Mouse (Mus musculus): ENCODE measurements around the gene Lamtor3. TPM values are rescaled to one million over a fixed set of nuclear protein-coding genes. Genes with fewer than 3 reads are reported as not detected.
"Not testable (repeated sequence)": the region's sequence is repeated elsewhere in the genome, so short reads cannot be mapped to it uniquely, and the experiment has no call there.

Gene Lamtor3
- polyA plus RNA-seq, 1 experiment from 2014 or later, result 114 TPM

DNA sequence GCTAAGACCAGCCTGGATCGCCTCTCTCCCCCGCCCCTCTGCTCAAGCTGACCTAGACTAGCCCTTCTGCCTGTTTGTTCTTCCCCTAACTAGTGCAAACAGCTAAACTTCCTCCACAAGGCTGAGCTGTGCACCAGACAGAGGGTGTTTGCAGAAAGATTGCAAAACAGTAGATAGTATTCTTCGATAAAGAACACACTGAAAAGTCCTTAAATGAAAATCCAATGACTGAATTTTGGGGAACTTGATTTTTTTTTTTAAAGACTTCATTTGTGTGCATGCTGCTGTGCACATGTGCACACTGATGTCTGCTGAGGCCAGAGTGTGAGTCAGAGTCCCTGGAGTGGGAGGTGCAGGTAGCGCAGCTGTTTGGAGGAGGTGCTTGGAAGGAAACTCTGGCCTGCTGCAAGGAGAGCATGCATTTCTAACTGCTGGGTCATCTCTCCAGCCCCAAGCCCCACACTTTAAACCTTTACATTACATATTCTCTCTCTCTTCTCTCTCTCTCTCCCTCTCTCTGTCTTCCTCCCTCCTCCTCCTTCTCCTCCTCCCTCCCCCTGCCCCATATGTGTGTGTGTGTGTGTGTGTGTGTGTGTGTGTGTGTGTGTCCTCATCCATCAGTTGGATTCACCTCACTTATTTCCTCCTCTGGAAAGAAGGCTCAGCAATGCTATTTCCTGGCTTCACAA is 34.1 kb downstream of the Lamtor3 start:
- 49% methylated on average over 4 of the region's 4 CpGs for WGBS
- H3K27ac ChIP-seq, result peak overlapping the region; percentile 40; the same call in 1 of the 2 replicates
- H3K4me1 ChIP-seq, result peaks cover 22% of the 10 kb centered on the region
- H3K9ac ChIP-seq, result 0 out of 2 replicates have a peak overlapping the region, but pooled peaks have one; percentile 0
- H3K4me3 ChIP-seq, result no peak overlapping the region
- H3K9me3 ChIP-seq, result no peaks in the 10 kb centered on the region
- no peak overlapping the region for H3K4me2 ChIP-seq (replicated peaks)
- no peaks in the 10 kb centered on the region for H3K36me3 ChIP-seq
- H3K27me3 ChIP-seq, result no peaks in the 10 kb centered on the region
- peak; percentile 75; the same call in 1 of the 2 replicates for ATAC-seq (ENCODE audit: low FRiP score, low read depth)

DNA sequence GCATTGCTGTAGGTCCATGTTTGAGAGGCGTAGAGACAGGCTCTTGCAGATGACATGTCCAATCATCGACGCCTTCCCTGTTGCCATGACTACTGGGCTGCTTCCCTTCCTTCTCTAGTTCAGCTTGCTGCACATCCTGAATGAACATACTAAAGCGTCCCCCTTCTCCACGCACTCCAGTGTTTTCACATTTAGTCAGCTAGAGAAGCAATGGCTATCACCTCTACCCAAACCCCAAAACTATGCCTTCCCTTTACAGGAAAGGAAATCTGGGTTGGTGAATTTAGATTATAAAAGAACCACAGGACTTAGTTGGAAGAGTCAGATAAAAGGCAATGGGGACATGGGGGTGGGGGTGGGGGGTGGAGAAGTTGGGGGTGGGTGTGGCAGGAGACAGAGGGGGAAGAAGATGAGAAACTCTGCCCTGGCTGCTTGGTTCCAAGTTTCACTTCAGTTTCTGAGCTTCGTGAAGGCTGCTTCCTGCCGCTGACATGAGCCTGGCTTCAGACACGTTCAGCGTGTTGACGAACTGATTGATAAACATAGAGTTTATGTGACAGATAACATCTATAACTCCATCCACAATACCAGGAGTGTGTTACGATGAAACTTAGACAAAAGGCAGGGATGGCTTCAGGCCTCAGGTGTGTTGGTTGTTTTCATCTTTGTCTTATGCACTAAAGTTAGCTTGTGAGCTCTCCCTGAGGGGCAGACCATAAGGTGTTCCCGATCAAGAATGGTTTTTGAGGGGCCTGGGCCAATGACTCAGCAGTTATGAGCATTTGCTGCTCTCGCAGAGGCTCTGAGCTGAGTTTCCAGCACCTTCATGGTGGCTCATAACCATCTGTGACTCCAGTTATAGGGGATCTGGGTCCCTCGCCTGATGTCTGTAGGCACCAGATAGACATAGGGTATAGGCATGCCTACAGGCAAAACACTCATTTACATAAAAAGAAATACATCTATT is 34.9 kb downstream of the Lamtor3 start:
- WGBS, result 66% methylated on average over 14 of the region's 14 CpGs
- Histone ChIP-seq H3K27ac (peak overlapping the region; percentile 40; the same call in 1 of the 2 replicates), H3K27me3 (no peaks in the 10 kb centered on the region), H3K9me3 (no peaks in the 10 kb centered on the region), H3K9ac (no peak overlapping the region), H3K4me1 (peaks cover 22% of the 10 kb centered on the region), H3K36me3 (no peaks in the 10 kb centered on the region), H3K4me2 (replicated peaks) (no peak overlapping the region), H3K4me3 (no peak overlapping the region)
- peak; percentile 52; the same call in 1 of the 2 replicates for ATAC-seq (ENCODE audit: low FRiP score, low read depth)

DNA sequence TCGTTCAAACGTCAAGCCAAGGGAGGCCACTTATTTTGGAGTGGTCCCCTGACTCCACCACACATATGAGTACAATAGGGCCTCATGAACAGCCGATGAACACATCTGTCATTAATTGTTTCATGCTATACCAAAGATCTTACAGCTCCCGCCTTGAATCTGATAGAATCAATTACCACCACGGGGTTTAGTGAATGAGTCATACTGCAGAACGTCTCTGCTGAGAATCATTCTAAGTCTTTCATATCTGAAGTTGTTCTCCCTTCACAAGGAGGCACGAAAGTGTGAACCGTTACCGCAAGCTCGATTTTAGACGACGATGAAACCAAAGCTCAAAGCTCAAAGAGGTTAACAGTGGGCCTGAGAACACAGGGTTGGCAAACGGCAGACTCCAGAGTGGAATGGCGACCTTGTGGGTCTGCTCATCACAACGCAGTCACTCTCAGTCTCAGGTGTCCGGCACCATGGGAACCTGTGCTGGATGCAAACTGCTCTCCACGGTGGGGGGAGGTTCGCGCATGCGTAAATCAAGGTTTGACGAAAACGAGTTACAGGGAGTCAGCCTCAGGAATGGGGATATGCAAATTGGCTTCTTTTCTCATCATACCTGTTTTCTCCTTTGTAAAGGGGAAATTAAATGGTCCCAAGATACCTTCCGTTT is 36.1 kb downstream of the Lamtor3 start:
- no peak for ATAC-seq (ENCODE audit: low FRiP score, low read depth)
- Histone ChIP-seq H3K27me3 (no peaks in the 10 kb centered on the region), H3K9me3 (no peaks in the 10 kb centered on the region), H3K4me1 (peaks cover 22% of the 10 kb centered on the region), H3K9ac (no peak overlapping the region), H3K4me2 (replicated peaks) (no peak overlapping the region), H3K36me3 (no peaks in the 10 kb centered on the region), H3K27ac (no peak overlapping the region), H3K4me3 (no peak overlapping the region)
- WGBS, result 58% methylated on average over 23 of the region's 23 CpGs

DNA sequence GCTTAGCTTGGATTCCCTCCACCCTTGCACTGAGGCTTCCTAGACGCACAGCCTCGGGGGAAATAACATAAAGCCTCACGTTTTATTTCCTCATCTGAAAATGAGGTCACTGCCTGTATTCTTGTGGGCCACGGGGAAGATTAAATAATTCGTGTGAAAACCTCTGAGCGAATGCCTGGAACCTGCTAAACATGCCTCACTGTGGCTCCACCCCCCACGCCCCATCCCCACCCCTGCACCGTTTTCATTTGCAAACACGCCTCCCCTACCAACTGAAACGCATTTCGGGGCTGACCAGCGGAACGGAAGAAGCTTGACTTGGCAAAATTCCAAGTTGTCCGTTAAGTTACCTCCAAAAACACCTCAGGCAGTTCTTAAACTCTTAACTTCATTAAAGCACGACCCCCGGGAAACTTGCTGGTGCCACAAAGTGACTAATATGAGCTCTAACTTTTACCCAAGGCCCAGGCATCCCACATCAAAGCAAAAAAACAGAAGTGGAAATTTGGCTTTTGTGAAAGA is 37.3 kb downstream of the Lamtor3 start:
- Histone ChIP-seq H3K9ac (no peak overlapping the region), H3K27ac (no peak overlapping the region), H3K9me3 (no peaks in the 10 kb centered on the region), H3K36me3 (no peaks in the 10 kb centered on the region), H3K4me1 (peaks cover 22% of the 10 kb centered on the region), H3K4me3 (peak overlapping the region; percentile 22), H3K27me3 (no peaks in the 10 kb centered on the region), H3K4me2 (replicated peaks) (peak overlapping the region; percentile 57)
- ATAC-seq (ENCODE audit: low FRiP score, low read depth), result 0 out of 2 replicates have a peak, but pooled peaks have one; percentile 22
- 10% methylated on average over 16 of the region's 16 CpGs for WGBS

DNA sequence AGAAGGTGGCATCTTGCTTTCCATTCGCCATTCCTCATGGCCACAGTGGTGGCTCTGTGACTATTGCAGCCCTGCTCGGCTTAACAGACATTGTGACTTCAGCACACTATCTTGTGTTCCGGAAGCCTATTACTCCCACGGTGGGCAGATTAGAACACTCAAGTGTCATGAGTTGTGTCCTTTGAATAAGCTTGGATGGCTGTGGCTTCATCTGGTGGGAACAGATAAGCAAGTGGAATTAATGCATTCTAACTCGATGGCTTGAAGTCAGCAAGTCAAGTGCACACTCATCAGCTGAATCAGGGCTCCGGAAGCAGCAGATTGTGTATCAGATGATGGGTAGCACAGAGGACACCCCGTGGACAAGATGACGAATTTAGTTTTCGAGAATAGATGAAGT is 39.6 kb downstream of the Lamtor3 start:
- peaks cover 10% of the 10 kb centered on the region; the same call in 1 of the 2 replicates for H3K4me1 ChIP-seq
- H3K9ac ChIP-seq, result no peak overlapping the region
- no peak overlapping the region for H3K4me3 ChIP-seq
- no peak for ATAC-seq (ENCODE audit: low FRiP score, low read depth)
- H3K27me3 ChIP-seq, result no peaks in the 10 kb centered on the region
- WGBS, result 94% methylated on average over 9 of the region's 9 CpGs
- H3K36me3 ChIP-seq, result no peaks in the 10 kb centered on the region
- H3K9me3 ChIP-seq, result no peaks in the 10 kb centered on the region
- no peak overlapping the region for H3K4me2 ChIP-seq (replicated peaks)
- H3K27ac ChIP-seq, result no peak overlapping the region

DNA sequence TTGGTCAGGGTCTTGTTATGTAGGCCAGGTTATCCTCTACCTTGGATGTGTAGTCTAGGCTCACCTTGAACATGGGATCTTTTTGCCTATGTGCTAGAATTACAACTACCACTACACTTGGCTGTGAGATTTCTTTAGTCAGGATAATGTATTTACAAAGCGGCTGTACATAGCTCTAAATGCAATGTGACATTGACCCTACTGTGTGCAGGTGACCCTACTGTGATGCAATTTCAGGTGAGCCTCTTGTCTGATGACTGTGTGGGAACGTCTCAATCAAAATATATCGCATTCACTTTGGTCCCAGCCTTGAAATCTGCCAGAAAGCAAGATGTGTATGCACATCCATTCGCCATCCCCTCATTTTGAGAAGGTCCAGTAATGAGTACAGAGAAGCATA is 40.0 kb downstream of the Lamtor3 start:
- H3K27me3 ChIP-seq, result no peaks in the 10 kb centered on the region
- 91% methylated on average over 4 of the region's 4 CpGs for WGBS
- H3K4me3 ChIP-seq, result no peak overlapping the region
- H3K36me3 ChIP-seq, result no peaks in the 10 kb centered on the region
- H3K4me2 ChIP-seq (replicated peaks), result no peak overlapping the region
- H3K27ac ChIP-seq, result no peak overlapping the region
- 0 out of 2 replicates have a peak, but pooled peaks cover 8% of the 10 kb centered on the region for H3K4me1 ChIP-seq
- H3K9ac ChIP-seq, result no peak overlapping the region
- ATAC-seq (ENCODE audit: low FRiP score, low read depth), result no peak
- H3K9me3 ChIP-seq, result no peaks in the 10 kb centered on the region

DNA sequence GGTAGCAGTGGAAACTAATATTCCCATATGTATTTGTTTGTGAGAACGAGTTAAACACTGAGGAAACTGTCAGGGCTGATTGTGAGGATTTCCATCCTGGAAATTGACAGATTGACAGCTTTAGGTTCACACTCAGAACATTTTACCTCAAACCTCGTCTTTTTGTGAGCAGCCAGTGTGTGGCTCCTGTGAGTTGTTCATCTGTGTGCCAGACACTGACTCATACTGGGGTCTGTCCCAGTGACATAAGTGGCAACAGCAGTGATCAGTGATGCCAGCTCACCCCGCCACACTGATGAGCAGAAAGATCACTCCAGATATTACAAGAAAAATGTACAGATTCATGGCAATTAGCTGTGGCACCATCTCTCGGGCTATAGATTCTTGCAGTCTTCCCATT is 41.1 kb downstream of the Lamtor3 start:
- Histone ChIP-seq H3K4me3 (no peak overlapping the region), H3K4me1 (0 out of 2 replicates have a peak, but pooled peaks cover 2% of the 10 kb centered on the region), H3K9ac (no peak overlapping the region), H3K4me2 (replicated peaks) (no peak overlapping the region), H3K27me3 (no peaks in the 10 kb centered on the region), H3K27ac (no peak overlapping the region), H3K36me3 (no peaks in the 10 kb centered on the region), H3K9me3 (no peaks in the 10 kb centered on the region)
- 79% methylated on average over 4 of the region's 4 CpGs for WGBS
- no peak for ATAC-seq (ENCODE audit: low FRiP score, low read depth)

DNA sequence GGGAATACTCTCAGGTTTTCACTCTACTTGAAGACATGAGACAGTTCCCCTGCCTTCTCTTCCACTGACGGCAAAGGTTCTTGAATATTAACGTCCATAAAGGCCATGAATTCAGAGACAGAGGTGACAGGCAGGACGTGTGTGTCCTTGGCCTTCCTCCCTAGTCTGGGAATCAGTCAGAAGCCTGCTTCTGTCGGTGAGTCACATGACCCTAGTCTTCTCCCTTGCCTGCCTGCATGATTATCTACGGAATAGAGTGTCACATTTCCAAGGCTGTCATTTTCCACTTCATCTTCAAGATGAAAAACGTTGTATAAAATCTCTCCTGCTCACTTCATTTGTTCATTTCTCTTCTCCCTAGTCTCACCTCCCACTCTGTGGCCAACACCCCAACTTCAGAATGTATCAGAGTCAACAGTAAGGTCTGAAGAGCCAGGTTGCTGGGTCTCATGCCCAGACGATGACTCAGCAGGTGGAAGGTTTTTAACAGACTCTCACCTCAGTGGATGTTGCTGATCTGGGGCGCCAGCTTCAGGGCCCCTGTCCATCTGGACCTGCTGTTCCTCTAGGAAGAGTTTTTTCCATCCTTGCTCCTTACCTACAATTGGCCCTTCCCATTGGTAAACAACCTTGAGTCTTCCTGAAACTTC is 43.6 kb downstream of the Lamtor3 start:
- Histone ChIP-seq H3K4me1 (no peaks in the 10 kb centered on the region), H3K4me2 (replicated peaks) (no peak overlapping the region), H3K9ac (no peak overlapping the region), H3K27me3 (no peaks in the 10 kb centered on the region), H3K4me3 (no peak overlapping the region), H3K36me3 (no peaks in the 10 kb centered on the region), H3K27ac (no peak overlapping the region), H3K9me3 (no peaks in the 10 kb centered on the region)
- ATAC-seq (ENCODE audit: low FRiP score, low read depth), result no peak
- 63% methylated on average over 8 of the region's 8 CpGs for WGBS

DNA sequence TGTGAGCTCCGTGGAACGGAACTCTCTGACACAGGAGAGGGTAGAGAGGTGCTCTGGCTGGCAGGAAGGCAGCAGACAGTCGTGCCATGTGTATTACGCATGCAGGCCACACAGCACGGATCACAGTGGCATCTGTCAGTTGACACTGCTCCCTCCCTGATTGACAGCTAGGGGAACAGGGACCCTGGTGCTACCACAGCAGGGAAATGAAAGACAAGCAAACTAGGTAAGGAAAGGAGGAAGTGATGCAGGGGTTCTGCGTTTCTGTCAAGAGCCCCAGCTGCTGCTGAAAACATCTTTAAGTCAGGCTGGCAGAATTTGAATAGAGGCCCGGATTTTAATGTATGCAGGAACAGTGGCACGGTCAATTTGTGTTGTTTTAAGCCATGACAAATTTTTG is 45.2 kb downstream of the Lamtor3 start:
- Histone ChIP-seq H3K9me3 (no peaks in the 10 kb centered on the region), H3K4me2 (replicated peaks) (no peak overlapping the region), H3K4me1 (no peaks in the 10 kb centered on the region), H3K9ac (no peak overlapping the region), H3K27me3 (no peaks in the 10 kb centered on the region), H3K27ac (no peak overlapping the region), H3K36me3 (no peaks in the 10 kb centered on the region), H3K4me3 (no peak overlapping the region)
- 74% methylated on average over 8 of the region's 8 CpGs for WGBS
- no peak for ATAC-seq (ENCODE audit: low FRiP score, low read depth)

DNA sequence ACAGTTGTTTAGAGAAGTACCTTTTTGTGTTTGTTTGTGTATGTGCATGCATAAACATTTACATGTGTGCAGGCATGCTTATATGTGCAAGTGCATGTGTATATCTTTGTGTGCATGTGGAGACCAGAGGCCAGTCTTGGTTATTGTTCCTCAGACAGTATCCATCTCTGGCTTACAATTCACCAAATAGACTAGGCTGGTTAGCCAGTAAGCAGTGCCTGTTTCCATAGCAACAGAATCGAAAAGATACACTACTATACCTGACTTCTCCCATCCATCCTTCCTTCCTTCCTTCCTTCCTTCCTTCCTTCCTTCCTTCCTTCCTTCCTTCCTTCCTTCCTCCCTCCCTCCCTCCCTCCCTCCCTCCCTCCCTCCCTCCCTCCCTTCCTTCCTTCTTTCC is 45.7 kb downstream of the Lamtor3 start:
- not testable (repeated sequence) for H3K4me3 ChIP-seq; H3K27ac ChIP-seq; H3K4me1 ChIP-seq; H3K36me3 ChIP-seq; ATAC-seq (ENCODE audit: low FRiP score, low read depth); H3K27me3 ChIP-seq; H3K9me3 ChIP-seq; H3K9ac ChIP-seq; H3K4me2 ChIP-seq (replicated peaks)
- 61% methylated on average over 1 of the region's 1 CpGs for WGBS

DNA sequence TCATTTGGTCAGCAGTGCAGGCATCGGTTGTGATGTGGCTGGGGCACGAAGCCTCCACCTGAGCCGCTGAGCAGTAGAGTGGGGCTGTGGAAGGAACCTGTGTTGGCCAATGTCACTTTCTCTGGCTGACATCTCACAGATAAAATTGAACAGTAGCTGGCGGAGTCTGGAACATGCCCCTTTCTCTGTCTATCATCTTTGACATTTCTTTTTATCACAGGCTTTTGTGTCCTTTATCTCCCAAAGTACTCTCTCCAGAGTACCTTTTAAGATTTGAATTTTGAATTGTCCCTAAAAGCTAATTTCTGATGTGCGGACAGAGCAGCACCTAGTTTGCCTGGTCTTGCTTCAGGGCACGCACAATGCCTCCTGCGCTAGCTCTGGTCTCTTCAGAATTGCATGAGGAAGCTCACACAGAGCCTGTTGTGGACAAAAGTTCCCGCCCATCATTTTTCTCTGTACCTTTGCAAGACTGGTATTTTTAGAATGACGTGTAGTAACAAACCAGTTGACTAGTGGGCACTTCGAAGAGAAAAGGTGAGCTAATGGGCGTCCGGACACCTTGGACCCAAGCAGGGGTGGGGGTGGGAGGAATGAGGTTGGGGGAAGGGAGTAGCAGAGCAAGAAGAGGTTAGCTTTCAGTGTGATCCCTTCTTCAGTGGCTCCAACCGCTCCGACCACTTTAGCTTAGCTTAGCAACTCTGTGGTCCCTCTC is 50.0 kb downstream of the Lamtor3 start:
- Histone ChIP-seq H3K4me2 (replicated peaks) (no peak overlapping the region), H3K27me3 (no peaks in the 10 kb centered on the region), H3K4me1 (no peaks in the 10 kb centered on the region), H3K9me3 (no peaks in the 10 kb centered on the region), H3K4me3 (no peak overlapping the region), H3K9ac (no peak overlapping the region), H3K36me3 (no peaks in the 10 kb centered on the region), H3K27ac (no peak overlapping the region)
- ATAC-seq (ENCODE audit: low FRiP score, low read depth), result no peak
- 89% methylated on average over 14 of the region's 14 CpGs for WGBS
